Comparison of ENCODE assay signal across 14 mouse cellular contexts in the genomic region with DNA sequence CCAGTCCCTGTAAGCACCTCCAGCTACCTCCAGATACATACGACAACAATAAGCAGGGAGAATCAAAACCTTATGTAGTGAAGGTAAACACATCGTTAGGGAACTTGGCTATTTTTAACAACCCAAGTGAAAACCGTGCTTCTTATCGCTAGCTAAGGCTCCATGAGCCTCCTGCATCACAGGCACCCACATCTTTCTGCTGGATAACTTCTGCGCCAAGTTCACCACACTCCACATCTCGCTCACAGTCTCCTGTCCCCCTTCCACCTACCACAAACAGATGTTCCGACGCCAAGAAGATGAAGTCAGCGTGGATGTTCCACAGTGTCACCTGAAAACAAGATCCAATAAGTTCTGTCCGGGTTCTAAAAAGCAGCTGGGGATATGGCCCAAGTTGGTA.
"Had no signal": no experiment of that assay in that cellular context is flagged by ENCODE, and none has a peak within 500 bp of the region (broad histone marks: within the 10 kb centered on the region; RNA-seq: fewer than 3 reads in every experiment).

No protein-coding gene starts in this region.

- H3K4me3 ChIP-seq: layer of hippocampus, adult 2 months; limb, embryonic 10.5 days; liver, embryonic 15.5 days; midbrain, embryonic 13.5 days; stomach, embryonic 15.5 days had no signal

- ATAC-seq: lung, postnatal 0 days; midbrain, embryonic 13.5 days had no signal

- H3K27ac ChIP-seq: layer of hippocampus, adult 2 months; limb, embryonic 10.5 days; liver, embryonic 15.5 days; midbrain, embryonic 13.5 days; stomach, embryonic 15.5 days had no signal

- H3K4me1 ChIP-seq: liver, embryonic 15.5 days; stomach, embryonic 15.5 days had no signal

- DNase-seq: kidney, postnatal 10 days; kidney, postnatal 4 days; lung, adult 2 months; lung, postnatal 36 days; right cerebral cortex, postnatal 14 days; thymus, adult 2 months; thymus, postnatal 25 days had no signal

- H3K4me2 ChIP-seq: liver, embryonic 11.5 days; liver, embryonic 15.5 days; midbrain, embryonic 13.5 days; stomach, embryonic 15.5 days had no signal

- H3K36me3 ChIP-seq: limb, embryonic 10.5 days; liver, embryonic 15.5 days; midbrain, embryonic 13.5 days; stomach, embryonic 15.5 days had no signal

- H3K9ac ChIP-seq: liver, embryonic 15.5 days; midbrain, embryonic 13.5 days; stomach, embryonic 15.5 days had no signal

- H3K27me3 ChIP-seq: liver, embryonic 15.5 days; midbrain, embryonic 13.5 days; stomach, embryonic 15.5 days had no signal

- H3K9me3 ChIP-seq: limb, embryonic 10.5 days; liver, embryonic 15.5 days; midbrain, embryonic 13.5 days; stomach, embryonic 15.5 days had no signal
